Mouse (Mus musculus) forebrain, embryonic 10.5 days (tissue): ENCODE measurements around the gene Dscam. TPM values are rescaled to one million over a fixed set of nuclear protein-coding genes. Genes with fewer than 3 reads are reported as not detected.

Experiments used
- DNase-seq: peaks from one replicate; pipeline ENCODE4 v3.0.0-alpha.2; 2017; ENCODE audit warnings: low spot score; ENCODE audit errors: extremely low spot score
- H3K27ac ChIP-seq: fragments of 300-500 bp; sonication (generic); 2 replicates; pipeline ENCODE4 v1.5.1; 2016; ENCODE audit warnings: mild to moderate bottlenecking
- H3K27me3 ChIP-seq: fragments of 300-500 bp; sonication (generic); 2 replicates; pipeline ENCODE4 v1.6.1; 2016; ENCODE audit warnings: mild to moderate bottlenecking; ENCODE audit not compliant: poor library complexity, severe bottlenecking
- H3K36me3 ChIP-seq: fragments of 300-500 bp; sonication (generic); replicated peaks from 2 replicates; pipeline ENCODE4 v1.6.1; 2016; ENCODE audit warnings: mild to moderate bottlenecking, moderate library complexity
- H3K4me1 ChIP-seq: fragments of 300-500 bp; sonication (generic); 2 replicates; pipeline ENCODE4 v1.6.1; 2016
- H3K4me3 ChIP-seq: fragments of 300-500 bp; sonication (generic); 2 replicates; pipeline ENCODE4 v1.5.1; 2016; ENCODE audit warnings: mild to moderate bottlenecking, moderate library complexity
- H3K9me3 ChIP-seq: fragments of 300-500 bp; sonication (generic); 2 replicates; pipeline ENCODE4 v1.6.1; 2016; ENCODE audit warnings: mild to moderate bottlenecking, moderate library complexity
- WGBS: fragments of 180-500 bp; shearing (Covaris S2); methylation state at CpG from one replicate; pipeline ENCODE4 v1.1.7; 2016; 5-methylcytosine and 5-hydroxymethylcytosine counted together
- polyA plus RNA-seq: library from polyadenylated mRNA; unstranded; fragments of >200 nt; fragmentation: Nextera tagmentation; extraction: Ambion mirVana; gene quantifications from 2 replicates; pipeline ENCODE4 v1.2.1, GENCODE M21; 2016

The Dscam gene
- polyA plus RNA-seq, 1 experiment from 2014 or later, result 0.21 TPM

- DNase-seq, result no peak
- Histone ChIP-seq H3K4me3 (no peak overlapping the region), H3K36me3 (no peaks in the 10 kb centered on the region), H3K4me1 (peaks cover 7% of the 10 kb centered on the region; the same call in 1 of the 2 replicates), H3K27me3 (no peaks in the 10 kb centered on the region), H3K9me3 (no peaks in the 10 kb centered on the region), H3K27ac (no peak overlapping the region)
- WGBS, result 80% methylated on average over 3 of the region's 3 CpGs
These were observed 509.5 kb downstream of the Dscam start for GRCm38 (mm10) chr16:96661073-96661472.

- Histone ChIP-seq H3K27ac (no peak overlapping the region), H3K27me3 (no peaks in the 10 kb centered on the region), H3K9me3 (no peaks in the 10 kb centered on the region), H3K36me3 (no peaks in the 10 kb centered on the region), H3K4me3 (no peak overlapping the region), H3K4me1 (peaks cover 7% of the 10 kb centered on the region; the same call in 1 of the 2 replicates)
- WGBS, result 74% methylated on average over 5 of the region's 5 CpGs
- DNase-seq, result no peak
These were observed 511.3 kb downstream of the Dscam start for GRCm38 (mm10) chr16:96659275-96659674.

DNA sequence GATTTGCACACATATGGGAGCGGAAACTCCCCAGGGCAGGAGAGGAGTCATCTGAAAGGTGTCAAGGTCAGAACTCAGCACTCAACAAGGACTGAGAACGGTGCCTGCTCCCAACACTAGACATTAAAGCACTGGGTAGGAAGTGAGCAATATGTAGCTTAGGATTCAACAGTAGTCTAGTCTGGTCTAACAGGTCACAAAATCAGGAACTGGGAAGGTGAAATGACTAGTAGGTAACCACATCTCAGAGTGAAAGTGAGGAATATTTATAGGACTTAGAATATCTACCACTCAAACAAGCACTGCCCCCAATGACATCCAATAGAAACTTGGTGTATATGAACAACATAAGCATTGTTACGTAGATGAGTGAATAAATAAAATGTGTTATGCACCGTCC lies 515.0 kb downstream of the Dscam start:
- no peak for DNase-seq
- Histone ChIP-seq H3K36me3 (no peaks in the 10 kb centered on the region), H3K9me3 (no peaks in the 10 kb centered on the region), H3K27me3 (no peaks in the 10 kb centered on the region), H3K27ac (no peak overlapping the region), H3K4me3 (no peak overlapping the region), H3K4me1 (peaks cover 7% of the 10 kb centered on the region; the same call in 1 of the 2 replicates)
- 95% methylated on average over 4 of the region's 4 CpGs for WGBS

DNA sequence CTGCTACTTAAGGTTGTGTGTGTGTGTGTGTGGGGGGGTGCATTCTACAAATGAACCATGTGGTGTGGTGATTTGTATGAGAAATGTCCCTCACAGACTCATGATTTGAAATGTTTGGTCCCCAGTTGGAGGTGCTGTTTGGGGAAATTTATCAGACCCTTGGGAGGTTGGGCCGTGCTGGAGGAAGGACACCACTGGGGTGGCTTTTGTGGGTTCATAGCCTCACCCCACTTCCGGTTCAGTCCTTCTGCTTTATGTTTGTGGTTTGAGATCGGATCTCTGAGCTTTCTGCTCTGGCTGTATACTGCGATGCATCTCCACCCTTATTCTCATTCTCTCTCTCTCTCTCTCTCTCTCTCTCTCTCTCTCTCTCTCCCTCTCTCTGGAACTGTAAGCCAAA lies 516.5 kb downstream of the Dscam start:
- Histone ChIP-seq H3K4me3 (no peak overlapping the region), H3K9me3 (no peaks in the 10 kb centered on the region), H3K27ac (no peak overlapping the region), H3K36me3 (no peaks in the 10 kb centered on the region), H3K27me3 (no peaks in the 10 kb centered on the region), H3K4me1 (peaks cover 3% of the 10 kb centered on the region; the same call in 1 of the 2 replicates)
- WGBS, result 90% methylated on average over 4 of the region's 4 CpGs
- no peak for DNase-seq

DNA sequence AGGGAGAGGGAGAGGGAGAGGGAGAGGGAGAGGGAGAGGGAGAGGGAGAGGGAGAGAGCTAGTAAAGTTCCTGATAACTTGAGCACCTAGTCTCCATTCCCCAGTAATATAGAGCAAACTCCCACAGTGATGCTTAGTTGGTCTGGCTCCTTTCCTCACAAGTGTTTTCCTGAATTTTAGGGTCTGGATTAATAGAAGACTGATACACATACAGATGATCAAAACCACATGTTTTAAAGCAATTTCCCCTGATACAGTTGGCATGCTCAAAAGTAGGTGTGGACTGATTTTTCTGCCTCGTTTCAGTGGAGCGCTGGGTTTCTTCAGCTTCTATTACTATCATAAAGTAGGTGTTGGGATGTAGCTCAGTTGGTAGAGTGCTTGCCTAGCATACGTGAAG lies 519.1 kb downstream of the Dscam start:
- Histone ChIP-seq H3K27me3 (no peaks in the 10 kb centered on the region), H3K9me3 (no peaks in the 10 kb centered on the region), H3K36me3 (no peaks in the 10 kb centered on the region), H3K27ac (no peak overlapping the region), H3K4me1 (no peaks in the 10 kb centered on the region), H3K4me3 (no peak overlapping the region)
- WGBS, result 92% methylated on average over 3 of the region's 3 CpGs
- DNase-seq, result no peak

DNA sequence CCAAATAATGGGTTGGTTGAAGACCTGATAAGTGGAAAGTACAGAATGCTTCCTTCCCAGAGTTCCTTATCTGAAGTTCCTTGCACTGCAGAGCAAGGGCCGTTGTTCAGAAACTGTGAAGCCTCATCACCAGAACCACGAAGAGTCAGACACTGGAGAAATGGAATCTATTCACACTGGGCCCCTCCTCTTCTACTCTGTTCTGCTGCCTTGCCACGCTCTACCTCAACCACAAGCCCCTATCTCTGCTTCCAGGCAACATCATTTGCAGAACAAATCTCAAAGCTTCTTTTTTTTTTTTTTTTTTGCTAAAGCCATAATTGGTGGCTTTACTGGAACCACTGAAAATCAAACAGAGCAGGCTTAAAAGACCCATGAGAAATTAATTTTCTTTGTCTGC lies 530.5 kb downstream of the Dscam start:
- H3K4me1 ChIP-seq, result 0 out of 2 replicates have a peak, but pooled peaks cover 3% of the 10 kb centered on the region
- no peak overlapping the region for H3K4me3 ChIP-seq
- H3K27me3 ChIP-seq, result no peaks in the 10 kb centered on the region
- no peaks in the 10 kb centered on the region for H3K36me3 ChIP-seq
- H3K27ac ChIP-seq, result no peak overlapping the region
- DNase-seq, result no peak
- no peaks in the 10 kb centered on the region for H3K9me3 ChIP-seq
- 89% methylated on average over 3 of the region's 3 CpGs for WGBS

GRCm38 (mm10) chr16:96635916-96636315 lies 534.6 kb downstream of the Dscam start:
- no peaks in the 10 kb centered on the region for H3K9me3 ChIP-seq
- 0 out of 2 replicates have a peak, but pooled peaks cover 3% of the 10 kb centered on the region for H3K4me1 ChIP-seq
- no peaks in the 10 kb centered on the region for H3K27me3 ChIP-seq
- DNase-seq, result no peak
- no peak overlapping the region for H3K4me3 ChIP-seq
- no peaks in the 10 kb centered on the region for H3K36me3 ChIP-seq
- H3K27ac ChIP-seq, result no peak overlapping the region
- WGBS, result 85% methylated on average over 2 of the region's 2 CpGs

- DNase-seq, result no peak
- no peak overlapping the region for H3K4me3 ChIP-seq
- H3K27me3 ChIP-seq, result no peaks in the 10 kb centered on the region
- H3K36me3 ChIP-seq, result no peaks in the 10 kb centered on the region
- no peak overlapping the region for H3K27ac ChIP-seq
- no peaks in the 10 kb centered on the region for H3K9me3 ChIP-seq
- H3K4me1 ChIP-seq, result no peaks in the 10 kb centered on the region
These were observed 535.8 kb downstream of the Dscam start for GRCm38 (mm10) chr16:96634791-96635143.

DNA sequence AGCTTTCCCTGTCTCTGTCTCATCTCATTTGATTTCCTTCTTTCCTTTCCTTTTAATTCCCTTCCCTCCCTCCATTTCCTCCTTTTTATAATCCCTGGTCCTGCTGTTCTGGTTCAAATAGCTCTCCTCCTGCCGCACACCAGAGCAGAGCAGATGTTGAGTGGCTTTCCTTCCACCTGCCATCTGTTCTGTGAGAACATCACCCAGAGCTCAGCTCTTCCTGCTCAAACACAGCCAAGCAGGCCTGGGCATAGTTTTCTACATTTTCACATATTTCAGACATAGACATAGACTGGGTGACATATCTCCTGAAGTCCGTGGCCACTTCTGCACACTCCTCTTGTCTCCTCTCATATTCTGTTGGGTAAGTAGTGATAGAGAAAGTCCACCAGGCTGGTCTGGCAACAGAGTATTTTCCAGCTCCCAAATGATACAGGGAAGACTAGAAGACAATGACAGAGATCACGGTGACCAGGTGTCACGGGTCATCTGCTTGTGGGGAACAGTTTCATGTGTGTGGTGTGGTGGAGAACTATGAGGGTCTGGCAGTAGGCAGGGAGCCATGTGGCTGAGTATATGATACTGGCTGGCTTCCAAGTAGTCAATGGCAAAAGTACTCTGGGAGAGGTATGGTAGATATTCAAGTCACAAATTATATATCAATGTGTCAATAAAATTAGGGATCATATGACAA lies 536.3 kb downstream of the Dscam start:
- Histone ChIP-seq H3K4me1 (no peaks in the 10 kb centered on the region), H3K9me3 (no peaks in the 10 kb centered on the region), H3K4me3 (no peak overlapping the region), H3K27ac (no peak overlapping the region), H3K27me3 (no peaks in the 10 kb centered on the region), H3K36me3 (no peaks in the 10 kb centered on the region)
- DNase-seq, result no peak
- WGBS, result 90% methylated on average over 4 of the region's 4 CpGs

- H3K4me3 ChIP-seq, result no peak overlapping the region
- H3K27ac ChIP-seq, result no peak overlapping the region
- no peaks in the 10 kb centered on the region for H3K27me3 ChIP-seq
- no peaks in the 10 kb centered on the region for H3K4me1 ChIP-seq
- 86% methylated on average over 7 of the region's 7 CpGs for WGBS
- no peaks in the 10 kb centered on the region for H3K36me3 ChIP-seq
- H3K9me3 ChIP-seq, result no peaks in the 10 kb centered on the region
- DNase-seq, result no peak
These were observed 540.3 kb downstream of the Dscam start for GRCm38 (mm10) chr16:96630241-96630640.

DNA sequence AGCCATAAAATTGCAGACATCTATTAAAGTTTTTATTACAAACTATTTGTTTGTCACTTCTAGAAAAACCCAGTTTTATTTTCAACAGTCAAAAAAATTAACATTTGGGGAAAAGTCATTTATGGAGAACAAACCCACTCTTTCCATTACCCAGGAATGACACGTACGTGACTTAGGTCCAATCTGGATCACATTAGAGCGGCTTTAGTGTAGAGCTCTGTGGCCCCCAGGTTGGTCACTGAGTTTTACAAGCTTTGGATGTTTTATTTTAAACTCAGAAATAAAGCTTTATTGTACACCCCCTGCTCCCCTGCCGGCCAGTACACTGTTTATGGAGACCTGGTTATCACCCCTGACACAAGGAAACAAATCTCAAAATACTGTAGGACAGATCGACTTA lies 540.9 kb downstream of the Dscam start:
- DNase-seq, result no peak
- Histone ChIP-seq H3K27ac (no peak overlapping the region), H3K4me3 (no peak overlapping the region), H3K4me1 (peaks cover 6% of the 10 kb centered on the region; the same call in 1 of the 2 replicates), H3K9me3 (no peaks in the 10 kb centered on the region), H3K27me3 (no peaks in the 10 kb centered on the region), H3K36me3 (no peaks in the 10 kb centered on the region)
- 83% methylated on average over 5 of the region's 5 CpGs for WGBS

GRCm38 (mm10) chr16:96625468-96625867 lies 545.1 kb downstream of the Dscam start:
- DNase-seq, result no peak
- Histone ChIP-seq H3K4me3 (no peak overlapping the region), H3K36me3 (no peaks in the 10 kb centered on the region), H3K4me1 (peaks cover 7% of the 10 kb centered on the region; the same call in 1 of the 2 replicates), H3K27me3 (no peaks in the 10 kb centered on the region), H3K27ac (no peak overlapping the region), H3K9me3 (no peaks in the 10 kb centered on the region)
- WGBS, result 83% methylated on average over 4 of the region's 4 CpGs

DNA sequence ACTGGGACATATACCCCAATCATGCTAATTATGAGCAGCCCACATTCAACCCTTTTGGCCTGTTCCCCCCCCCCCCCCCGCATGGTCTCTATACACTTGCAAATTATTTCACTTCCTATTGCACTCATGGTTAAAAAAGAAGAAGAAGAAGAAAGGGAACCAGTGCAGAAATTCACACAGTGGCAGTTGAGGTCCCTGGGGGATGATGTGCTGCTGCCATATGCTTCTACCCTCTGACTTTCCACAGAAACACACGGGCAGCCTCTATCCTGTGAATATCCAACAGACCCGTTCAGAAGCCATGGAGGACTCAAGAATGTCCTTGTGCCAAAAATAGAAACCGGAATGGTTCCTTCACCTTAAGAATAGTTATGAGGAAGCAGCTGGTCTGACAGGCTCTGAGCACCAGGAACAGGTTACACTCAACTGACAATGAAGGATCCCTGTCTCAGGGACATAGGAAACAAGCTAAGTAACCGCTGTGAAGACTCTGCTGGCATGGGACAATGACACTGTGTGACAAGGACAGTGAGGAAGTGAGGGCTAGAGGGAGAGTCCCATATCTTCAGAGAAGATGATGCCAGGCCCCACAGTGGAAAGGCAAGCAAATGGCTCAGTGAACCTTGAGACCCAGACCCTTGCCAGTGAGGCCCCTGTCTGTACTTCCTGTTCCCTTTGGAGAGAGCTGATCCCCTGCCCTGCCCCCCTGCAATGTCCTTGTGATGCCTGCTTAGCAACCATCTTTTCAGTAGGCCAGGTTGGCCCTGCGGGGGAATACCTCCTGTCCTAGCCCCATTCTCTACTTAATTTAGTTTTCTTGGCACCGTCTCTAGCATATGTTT lies 545.8 kb downstream of the Dscam start:
- H3K4me3 ChIP-seq, result no peak overlapping the region
- peaks cover 7% of the 10 kb centered on the region; the same call in 1 of the 2 replicates for H3K4me1 ChIP-seq
- no peak for DNase-seq
- H3K27ac ChIP-seq, result peak overlapping the region; percentile 69; the same call in 1 of the 2 replicates
- H3K27me3 ChIP-seq, result no peaks in the 10 kb centered on the region
- 84% methylated on average over 7 of the region's 7 CpGs for WGBS
- no peaks in the 10 kb centered on the region for H3K36me3 ChIP-seq
- no peaks in the 10 kb centered on the region for H3K9me3 ChIP-seq
